Mouse (Mus musculus): ENCODE results near the gene Dcdc2b.
A peak's percentile ranks its signal among the peaks of the same experiment; 100 is the strongest.

The Dcdc2b gene

GRCm38 (mm10) chr4:129576863-129577491, 37.1 kb downstream of the Dcdc2b start:
- peak; percentile 53 for DNase-seq

GRCm38 (mm10) chr4:129575171-129575844, 38.7 kb downstream of the Dcdc2b start:
- DNase-seq = no peak

DNA sequence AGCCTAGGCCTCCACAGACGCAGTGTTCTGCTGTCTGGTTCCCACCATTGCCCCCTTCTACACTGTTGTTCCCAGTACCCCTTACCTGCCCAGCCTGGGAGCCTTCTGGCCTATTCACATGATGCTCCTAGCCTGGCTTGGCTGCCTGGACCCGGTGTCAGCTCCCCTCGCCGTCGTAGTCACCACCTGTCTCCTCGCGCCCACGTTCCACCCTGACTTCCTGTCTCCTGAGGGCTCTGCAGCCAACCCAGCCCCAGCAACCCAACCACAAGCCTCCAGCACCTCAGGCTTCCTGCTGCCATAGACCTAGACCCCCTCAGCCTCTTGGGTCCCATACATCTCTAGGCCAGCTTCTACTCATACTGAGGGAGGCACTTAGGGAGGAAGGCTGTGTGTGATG, 40.6 kb downstream of the Dcdc2b start, which contains the start of gene Lck:
Gene Lck (minus strand): TSS at position 212 of the 400 bp plus-strand sequence.
- DNase-seq = no peak

DNA sequence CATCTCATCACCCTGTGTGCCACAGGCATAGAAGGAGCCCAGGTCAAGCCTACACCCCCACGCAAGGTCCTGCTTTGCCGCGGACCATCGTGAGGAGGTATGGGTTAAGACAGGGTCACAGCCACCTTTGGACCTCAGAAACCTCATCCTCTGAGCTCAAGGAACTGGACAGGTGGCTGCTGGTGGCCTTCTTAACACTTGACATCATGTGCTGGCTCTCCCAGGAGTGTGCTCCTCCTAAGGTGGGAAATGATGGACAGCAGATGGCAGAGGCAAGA, 41.0 kb downstream of the Dcdc2b start:
- DNase-seq = no peak

DNA sequence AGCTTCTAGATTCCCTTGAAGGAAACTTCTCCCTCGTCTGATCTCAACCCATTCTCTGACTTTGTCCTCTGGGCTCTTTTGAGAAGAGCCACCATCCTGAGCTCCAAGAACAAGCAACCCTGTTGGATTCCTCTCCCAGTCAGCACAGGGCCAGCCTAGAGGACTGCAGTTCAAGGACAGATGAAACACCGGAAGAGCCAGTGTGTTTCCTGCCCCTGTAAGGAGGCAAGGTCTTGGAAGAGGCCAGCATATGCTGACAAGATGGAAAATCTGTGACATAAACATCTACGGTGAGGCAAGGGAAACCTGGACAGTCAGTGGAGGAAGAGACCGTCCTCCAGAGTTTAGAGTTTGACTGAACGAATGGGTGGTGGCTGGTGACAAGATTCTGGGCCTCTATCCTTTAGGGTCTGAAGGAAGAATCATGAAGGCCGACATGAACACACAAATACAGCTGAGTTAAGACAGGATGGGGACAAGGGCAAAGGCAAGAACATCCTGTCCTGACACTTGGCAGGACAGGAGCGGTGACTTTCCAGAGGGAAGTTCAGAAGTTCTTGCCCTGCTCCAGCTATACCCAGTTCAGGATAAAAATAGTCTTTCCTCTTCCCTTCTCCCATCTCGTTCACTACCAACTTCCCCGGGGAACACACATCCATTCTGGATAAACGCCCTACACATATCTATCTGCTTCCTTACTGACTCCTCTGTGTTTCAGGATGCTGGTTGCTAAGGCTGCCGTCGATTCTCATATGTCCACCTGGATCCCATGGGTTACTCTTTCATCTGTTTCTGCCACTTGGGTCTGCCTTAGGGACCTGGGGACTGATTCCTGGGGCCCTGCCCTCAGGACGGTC, 41.6 kb downstream of the Dcdc2b start:
- DNase-seq = no peak

DNA sequence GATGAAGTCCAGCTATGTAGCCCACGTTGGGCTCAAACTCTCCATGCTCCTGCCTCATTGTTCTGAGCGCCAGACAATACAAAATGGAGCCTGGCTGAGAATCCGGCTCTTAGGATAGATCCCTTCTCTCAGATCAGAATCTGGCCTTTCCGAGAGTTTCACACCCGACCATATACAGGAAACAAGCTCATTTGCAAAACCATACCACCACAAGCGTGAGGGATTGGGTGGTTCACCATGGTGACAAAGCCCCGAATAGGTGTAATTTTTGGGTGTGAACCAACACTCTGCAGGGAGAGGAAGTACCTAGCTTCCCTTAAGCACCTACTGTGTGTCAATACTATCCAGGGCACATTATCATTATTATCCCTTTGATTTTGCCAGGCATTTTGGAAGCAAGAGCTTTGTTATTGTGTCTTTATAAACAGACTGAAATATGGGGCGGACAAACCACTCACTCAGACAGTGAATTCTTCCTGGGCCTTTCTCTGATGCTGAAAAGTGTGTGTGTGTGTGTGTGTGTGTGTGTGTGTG, 42.4 kb downstream of the Dcdc2b start:
- no peak for DNase-seq

GRCm38 (mm10) chr4:129570028-129570427, 44.0 kb downstream of the Dcdc2b start:
- DNase-seq = no peak

DNA sequence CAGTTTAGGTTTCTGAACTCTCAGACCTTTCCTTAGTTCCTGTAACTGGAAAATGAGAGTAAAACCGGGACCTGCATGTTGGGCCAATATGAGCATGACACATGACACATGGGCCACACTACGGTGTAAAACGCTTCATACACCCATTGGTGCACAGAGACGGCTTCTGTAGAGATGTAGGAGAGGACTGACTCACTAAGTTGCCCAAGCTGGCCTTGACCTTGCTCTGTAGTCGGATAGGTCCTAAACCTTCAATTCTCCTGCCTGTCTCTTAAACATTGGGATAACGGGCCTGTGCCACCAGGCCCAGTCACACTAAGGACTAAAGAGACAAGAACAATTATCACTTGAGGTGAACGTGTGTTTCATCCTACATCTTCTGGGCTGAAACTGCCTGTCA, 45.7 kb downstream of the Dcdc2b start:
- no peak for DNase-seq

DNA sequence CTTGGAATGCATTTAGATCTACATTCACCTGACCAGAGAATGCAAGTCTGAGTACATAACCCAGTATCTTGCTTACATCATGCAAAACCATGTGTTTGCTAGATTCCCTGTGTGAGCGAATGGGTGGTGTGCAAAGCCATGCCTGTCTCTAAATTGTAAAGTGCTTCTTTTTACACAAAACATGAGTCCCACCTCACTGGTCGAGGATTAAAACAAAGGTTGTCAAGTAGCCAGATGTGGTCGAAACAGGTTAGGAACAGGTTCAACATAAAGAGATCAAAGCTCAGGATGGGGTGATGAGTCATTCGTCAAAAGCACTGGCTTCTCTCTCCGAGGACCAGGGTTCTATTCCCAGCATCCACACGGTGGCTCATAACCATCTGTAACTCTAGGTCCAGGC, 48.9 kb downstream of the Dcdc2b start:
- DNase-seq = no peak

DNA sequence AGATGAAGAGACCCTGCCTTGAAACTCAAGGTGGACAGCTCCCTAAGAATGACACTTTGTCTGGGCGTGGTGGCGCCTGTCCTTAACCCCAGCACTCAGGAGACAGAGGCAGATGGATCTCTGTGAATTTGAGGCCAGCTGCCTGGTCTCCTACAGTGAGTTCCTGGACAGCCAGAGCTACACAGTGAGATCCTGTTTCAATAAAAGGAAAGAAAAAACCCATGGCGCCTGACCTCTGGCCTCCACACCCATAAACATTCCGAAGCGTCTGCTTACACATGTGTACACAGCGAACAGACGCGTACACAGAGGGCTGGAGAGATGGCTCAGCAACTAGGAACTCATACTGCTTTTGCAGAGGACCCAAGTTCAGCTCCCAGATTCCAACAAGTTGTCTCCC, 50.3 kb downstream of the Dcdc2b start:
- no peak for DNase-seq

GRCm38 (mm10) chr4:129561184-129561583, 52.9 kb downstream of the Dcdc2b start:
- no peak for DNase-seq

Data from right cerebral cortex, postnatal 4 days (tissue).